Mouse (Mus musculus): ENCODE measurements around the gene Vamp8. TPM values are rescaled to one million over a fixed set of nuclear protein-coding genes. Genes with fewer than 3 reads are reported as not detected.

Gene Vamp8
- polyA plus RNA-seq, 1 experiment: 288 TPM

GRCm38 (mm10) chr6:72378510-72379234 lies 11.8 kb downstream of the Vamp8 start:
- 94% methylated on average over 8 of the region's 8 CpGs for WGBS
- no peak for DNase-seq (ENCODE audit: low read depth, low spot score)

- 51% methylated on average over 15 of the region's 15 CpGs for WGBS
- DNase-seq (ENCODE audit: low read depth, low spot score): no peak
These were observed 15.5 kb downstream of the Vamp8 start for GRCm38 (mm10) chr6:72374820-72375563.

- WGBS: 68% methylated on average over 7 of the region's 7 CpGs
- DNase-seq (ENCODE audit: low read depth, low spot score): no peak
These were observed 16.3 kb downstream of the Vamp8 start for GRCm38 (mm10) chr6:72374206-72374605.

GRCm38 (mm10) chr6:72373184-72373583 lies 17.3 kb downstream of the Vamp8 start:
- 33% methylated on average over 4 of the region's 4 CpGs for WGBS
- DNase-seq (ENCODE audit: low read depth, low spot score): no peak

GRCm38 (mm10) chr6:72371571-72371970 lies 18.9 kb downstream of the Vamp8 start:
- no peak for DNase-seq (ENCODE audit: low read depth, low spot score)
- 16% methylated on average over 1 of the region's 1 CpGs for WGBS

- WGBS: 49% methylated on average over 5 of the region's 5 CpGs
- no peak for DNase-seq (ENCODE audit: low read depth, low spot score)
These were observed 19.4 kb downstream of the Vamp8 start for GRCm38 (mm10) chr6:72371147-72371546.

- no peak for DNase-seq (ENCODE audit: low read depth, low spot score)
- WGBS: 78% methylated on average over 12 of the region's 12 CpGs
These were observed 20.4 kb downstream of the Vamp8 start for GRCm38 (mm10) chr6:72370091-72370490.

GRCm38 (mm10) chr6:72369557-72369956 lies 20.9 kb downstream of the Vamp8 start:
- WGBS: 84% methylated on average over 4 of the region's 4 CpGs
- DNase-seq (ENCODE audit: low read depth, low spot score): no peak

GRCm38 (mm10) chr6:72367460-72367974 lies 23.0 kb downstream of the Vamp8 start:
- DNase-seq (ENCODE audit: low read depth, low spot score): no peak
- 74% methylated on average over 4 of the region's 4 CpGs for WGBS

- WGBS: 78% methylated on average over 4 of the region's 4 CpGs
These were observed 23.6 kb downstream of the Vamp8 start, which contains the start of gene Rnf181 for GRCm38 (mm10) chr6:72366844-72367443. Gene Rnf181 (minus strand): TSS chr6:72366956.

GRCm38 (mm10) chr6:72366304-72366703 lies 24.2 kb downstream of the Vamp8 start:
- no peak for DNase-seq (ENCODE audit: low read depth, low spot score)
- 38% methylated on average over 3 of the region's 3 CpGs for WGBS

More at GRCm38 (mm10) chr6:72366844-72367443, 23.6 kb downstream of the Vamp8 start, which contains the start of gene Rnf181:
- no peak for DNase-seq (ENCODE audit: low read depth, low spot score)

GRCm38 (mm10) chr6:72364985-72365384 lies 25.5 kb downstream of the Vamp8 start:
- no peak for DNase-seq (ENCODE audit: low read depth, low spot score)
- WGBS: 39% methylated on average over 6 of the region's 6 CpGs

GRCm38 (mm10) chr6:72364009-72364408 lies 26.5 kb downstream of the Vamp8 start:
- WGBS: 55% methylated on average over 7 of the region's 7 CpGs
- DNase-seq (ENCODE audit: low read depth, low spot score): no peak

- under 1% methylated on average over 42 of the region's 42 CpGs for WGBS
- peak; percentile 99 for DNase-seq (ENCODE audit: low read depth, low spot score)
These were observed 28.1 kb downstream of the Vamp8 start for GRCm38 (mm10) chr6:72362132-72363028.

- 27% methylated on average over 5 of the region's 5 CpGs for WGBS
- no peak for DNase-seq (ENCODE audit: low read depth, low spot score)
These were observed 29.4 kb downstream of the Vamp8 start for GRCm38 (mm10) chr6:72361121-72361551.

GRCm38 (mm10) chr6:72360599-72360935 lies 29.9 kb downstream of the Vamp8 start:
- 63% methylated on average over 7 of the region's 7 CpGs for WGBS
- no peak for DNase-seq (ENCODE audit: low read depth, low spot score)

GRCm38 (mm10) chr6:72359891-72360598 lies 30.5 kb downstream of the Vamp8 start:
- 78% methylated on average over 11 of the region's 11 CpGs for WGBS
- DNase-seq (ENCODE audit: low read depth, low spot score): no peak

GRCm38 (mm10) chr6:72359343-72359742 lies 31.2 kb downstream of the Vamp8 start:
- DNase-seq (ENCODE audit: low read depth, low spot score): no peak
- 70% methylated on average over 2 of the region's 2 CpGs for WGBS
